Mouse (Mus musculus) intestine, postnatal 0 days (tissue): ENCODE measurements at regions not wholly inside any gene's neighbourhood (a gene's known extent, or its start where the extent isn't known, plus 50 kb on each side); places are given as distances from the start of the nearest gene placed in this dataset.
"Not testable (repeated sequence)": the region's sequence is repeated elsewhere in the genome, so short reads cannot be mapped to it uniquely, and the experiment has no call there.

Experiments
- ATAC-seq: fragments of 200-750 bp; cut with Nextera tagmentation; 2 replicates; pipeline ENCODE4 v1.8.0; 2017; ENCODE audit warnings: mild to moderate bottlenecking, moderate TSS enrichment, moderate library complexity
- H3K27ac ChIP-seq: fragments of 300-500 bp; sonication (generic); 2 replicates; pipeline ENCODE4 v1.5.1; 2014; ENCODE audit warnings: mild to moderate bottlenecking, low read depth, low read length, moderate library complexity
- H3K27me3 ChIP-seq: fragments of 300-500 bp; sonication (generic); replicated peaks from 2 replicates; pipeline ENCODE4 v1.6.1; 2014; ENCODE audit warnings: low read length, mixed read lengths; ENCODE audit not compliant: control insufficient read depth, insufficient read depth
- H3K36me3 ChIP-seq: fragments of 300-500 bp; sonication (generic); 2 replicates; pipeline ENCODE4 v1.6.1; 2014; ENCODE audit warnings: mild to moderate bottlenecking, moderate library complexity; ENCODE audit not compliant: control insufficient read depth, insufficient read depth
- H3K4me1 ChIP-seq: fragments of 300-500 bp; sonication (generic); replicated peaks from 2 replicates; pipeline ENCODE4 v1.6.1; 2014; ENCODE audit warnings: antibody characterized with exemption, low read length, mixed read lengths; ENCODE audit not compliant: control insufficient read depth, insufficient read depth
- H3K4me2 ChIP-seq: fragments of 300-500 bp; sonication (generic); replicated peaks from 2 replicates; pipeline ENCODE4 v1.6.1; 2014; ENCODE audit warnings: low read depth, mild to moderate bottlenecking, moderate library complexity
- H3K4me3 ChIP-seq: fragments of 300-500 bp; sonication (generic); 2 replicates; pipeline ENCODE4 v1.5.1; 2014; ENCODE audit warnings: low read depth, low read length
- H3K9ac ChIP-seq: fragments of 300-500 bp; sonication (generic); 2 replicates; pipeline ENCODE4 v1.6.1; 2014; ENCODE audit warnings: mild to moderate bottlenecking, low read depth, low read length
- H3K9me3 ChIP-seq: fragments of 300-500 bp; sonication (generic); 2 replicates; pipeline ENCODE4 v1.6.1; 2016; ENCODE audit warnings: mixed run types; ENCODE audit not compliant: control insufficient read depth
- CTCF ChIP-seq: sonication (generic); IDR thresholded peaks from 2 replicates; pipeline ENCODE4 v1.5.1; 2016; ENCODE audit warnings: low read depth, mild to moderate bottlenecking, control low read depth, antibody characterized with exemption, moderate library complexity
- WGBS: fragments of 180-500 bp; shearing (Covaris S2); extraction: QIAGEN DNeasy Blood & Tissue Kit; methylation state at CpG from one replicate; pipeline ENCODE4 v1.1.7; 2014; 5-methylcytosine and 5-hydroxymethylcytosine counted together

- ATAC-seq: no peak
- no peak for TF ChIP-seq CTCF
- Histone ChIP-seq H3K9me3 (no peaks in the 10 kb centered on the region), H3K36me3 (no peaks in the 10 kb centered on the region), H3K27ac (no peak overlapping the region), H3K4me3 (no peak overlapping the region), H3K4me2 (no peak overlapping the region), H3K4me1 (no peaks in the 10 kb centered on the region), H3K9ac (no peak overlapping the region), H3K27me3 (no peaks in the 10 kb centered on the region)
Measured at GRCm38 (mm10) chr4:18788398-18788797, 816.9 kb upstream of the Gm12353 start.

- no peaks in the 10 kb centered on the region for H3K4me1 ChIP-seq
- H3K4me2 ChIP-seq: no peak overlapping the region
- no peak overlapping the region for H3K9ac ChIP-seq
- H3K36me3 ChIP-seq: no peaks in the 10 kb centered on the region
- ATAC-seq: no peak
- H3K9me3 ChIP-seq: no peaks in the 10 kb centered on the region
- no peak for TF ChIP-seq CTCF
- no peak overlapping the region for H3K27ac ChIP-seq
- H3K4me3 ChIP-seq: no peak overlapping the region
- no peaks in the 10 kb centered on the region for H3K27me3 ChIP-seq
- 52% methylated on average over 2 of the region's 2 CpGs for WGBS
Measured at GRCm38 (mm10) chr4:18795740-18796394, 809.4 kb upstream of the Gm12353 start.

DNA sequence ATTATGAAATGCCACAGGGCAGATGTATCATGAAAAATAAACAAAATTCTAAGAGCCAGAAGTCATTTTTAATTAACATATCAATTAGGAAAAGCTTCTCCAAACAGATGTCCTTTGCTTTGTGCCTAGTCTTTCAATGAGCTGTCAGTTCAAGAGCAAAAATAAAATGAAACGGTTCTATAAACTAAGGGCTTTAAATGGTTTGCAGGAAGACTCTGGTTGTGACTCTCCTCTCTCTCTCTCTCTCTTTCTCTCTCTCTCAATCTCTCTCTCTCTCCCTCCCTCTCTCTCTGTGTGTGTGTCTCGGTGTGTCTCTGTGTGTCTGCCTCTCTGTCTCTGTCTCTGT, 808.9 kb upstream of the Gm12353 start:
- Histone ChIP-seq H3K4me1 (no peaks in the 10 kb centered on the region), H3K9ac (no peak overlapping the region), H3K4me2 (no peak overlapping the region), H3K36me3 (no peaks in the 10 kb centered on the region), H3K27me3 (no peaks in the 10 kb centered on the region), H3K27ac (no peak overlapping the region), H3K9me3 (no peaks in the 10 kb centered on the region), H3K4me3 (no peak overlapping the region)
- no peak for TF ChIP-seq CTCF
- ATAC-seq: no peak
- 65% methylated on average over 2 of the region's 2 CpGs for whole genome bisulfite sequencing

DNA sequence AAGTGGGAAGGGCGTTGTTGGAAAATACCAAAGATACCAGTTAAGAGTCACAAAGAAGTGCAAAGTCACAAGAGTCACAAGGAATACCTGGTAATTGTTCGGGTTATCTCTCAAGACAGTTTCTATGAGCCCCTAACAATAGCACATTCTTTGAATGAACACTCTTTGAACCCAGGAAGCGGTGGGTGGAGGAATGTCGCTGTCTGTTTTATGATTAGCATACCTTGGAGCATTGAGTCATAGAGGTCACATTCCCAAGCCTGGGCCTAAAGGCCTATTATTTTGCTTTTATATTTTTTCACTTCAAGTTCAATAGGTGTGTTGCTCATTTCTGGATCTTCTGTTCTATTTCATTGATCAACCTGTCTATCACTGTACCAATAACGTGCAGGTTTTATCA, 802.1 kb upstream of the Gm12353 start:
- not testable (repeated sequence) for H3K4me1 ChIP-seq, H3K27ac ChIP-seq, H3K4me3 ChIP-seq, H3K9me3 ChIP-seq, H3K4me2 ChIP-seq, H3K27me3 ChIP-seq, ATAC-seq, H3K9ac ChIP-seq, H3K36me3 ChIP-seq
- WGBS: 88% methylated on average over 5 of the region's 5 CpGs
